Mouse (Mus musculus): ENCODE results near the gene Prkaa2.

Gene Prkaa2

GRCm38 (mm10) chr4:105108641-105109198, 970 bp downstream of the Prkaa2 start:
- DNase-seq, result no peak

GRCm38 (mm10) chr4:105107943-105108640, 1.6 kb downstream of the Prkaa2 start:
- DNase-seq, result no peak

GRCm38 (mm10) chr4:105104099-105104872, 5.4 kb downstream of the Prkaa2 start:
- DNase-seq, result no peak

- DNase-seq, result no peak
Measured at GRCm38 (mm10) chr4:105101337-105101688, 8.4 kb downstream of the Prkaa2 start.

GRCm38 (mm10) chr4:105100508-105101336, 9.0 kb downstream of the Prkaa2 start:
- DNase-seq, result no peak

- no peak for DNase-seq
Measured at GRCm38 (mm10) chr4:105098660-105099059, 11.0 kb downstream of the Prkaa2 start.

- DNase-seq, result no peak
Measured at GRCm38 (mm10) chr4:105098158-105098557, 11.5 kb downstream of the Prkaa2 start.

- DNase-seq, result no peak
Measured at GRCm38 (mm10) chr4:105095316-105095715, 14.4 kb downstream of the Prkaa2 start.

GRCm38 (mm10) chr4:105093951-105094350, 15.7 kb downstream of the Prkaa2 start:
- DNase-seq, result no peak

- no peak for DNase-seq
Measured at GRCm38 (mm10) chr4:105090417-105090816, 19.3 kb downstream of the Prkaa2 start.

- DNase-seq, result no peak
Measured at GRCm38 (mm10) chr4:105089386-105089785, 20.3 kb downstream of the Prkaa2 start.

GRCm38 (mm10) chr4:105088671-105089070, 21.0 kb downstream of the Prkaa2 start:
- no peak for DNase-seq

- no peak for DNase-seq
Measured at GRCm38 (mm10) chr4:105076152-105076551, 33.5 kb downstream of the Prkaa2 start.

GRCm38 (mm10) chr4:105071761-105072427, 37.8 kb downstream of the Prkaa2 start:
- no peak for DNase-seq

GRCm38 (mm10) chr4:105070982-105071381, 38.7 kb downstream of the Prkaa2 start:
- DNase-seq, result peak; percentile 18 to 19

GRCm38 (mm10) chr4:105051291-105051690, 58.4 kb downstream of the Prkaa2 start:
- no peak for DNase-seq

GRCm38 (mm10) chr4:105050041-105050440, 59.6 kb downstream of the Prkaa2 start:
- no peak for DNase-seq

- no peak for DNase-seq
Measured at GRCm38 (mm10) chr4:105034259-105034658, 75.4 kb downstream of the Prkaa2 start.

- no peak for DNase-seq
Measured at GRCm38 (mm10) chr4:105033153-105033552, 76.5 kb downstream of the Prkaa2 start.

GRCm38 (mm10) chr4:105031104-105031503, 78.6 kb downstream of the Prkaa2 start:
- no peak for DNase-seq

- no peak for DNase-seq
Measured at GRCm38 (mm10) chr4:105027278-105027677, 82.4 kb downstream of the Prkaa2 start.

- no peak for DNase-seq
Measured at GRCm38 (mm10) chr4:105016006-105016613, 93.6 kb downstream of the Prkaa2 start.
